Mouse (Mus musculus): ENCODE measurements around the gene D10Jhu81e. TPM values are rescaled to one million over a fixed set of nuclear protein-coding genes. Genes with fewer than 3 reads are reported as not detected.

Gene D10Jhu81e
- polyA plus RNA-seq, 1 experiment: 105 TPM

DNA sequence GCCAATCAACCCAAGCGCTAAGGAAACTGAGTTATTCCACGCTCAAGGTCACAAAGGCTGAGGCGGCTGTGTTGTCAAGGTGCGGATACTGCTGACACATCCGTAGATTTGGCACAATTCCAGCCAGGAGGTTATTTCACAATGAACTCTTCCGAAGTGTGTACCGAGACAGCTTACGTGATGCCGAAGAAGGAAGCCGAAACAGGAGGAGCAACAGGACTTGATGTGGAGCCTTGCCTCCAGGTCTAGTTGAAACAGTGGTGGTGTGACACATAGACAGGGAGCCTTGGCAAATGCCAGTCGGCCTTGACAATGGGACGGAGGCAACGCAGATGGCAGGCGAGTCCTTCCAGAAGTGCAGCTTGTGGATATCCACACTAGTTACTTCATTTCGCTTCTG lies 11.5 kb downstream of the D10Jhu81e start:
- H3K4me1 ChIP-seq (ENCODE audit: control insufficient read depth, insufficient read depth, low read length): peaks cover 5% of the 10 kb centered on the region; the same call in 1 of the 2 replicates
- DNase-seq: no peak
- WGBS: 50% methylated on average over 15 of the region's 15 CpGs
- H3K4me3 ChIP-seq (replicated peaks; ENCODE audit: extremely low read depth, low read depth, low read length): no peak overlapping the region
- no peak for TF ChIP-seq CTCF (IDR thresholded peaks at IDR 0.05; ENCODE audit: insufficient read depth, low read length)
- TF ChIP-seq POLR2A (IDR thresholded peaks at IDR 0.05; ENCODE audit: borderline replicate concordance, extremely low read depth, low read depth, low read length): no peak

DNA sequence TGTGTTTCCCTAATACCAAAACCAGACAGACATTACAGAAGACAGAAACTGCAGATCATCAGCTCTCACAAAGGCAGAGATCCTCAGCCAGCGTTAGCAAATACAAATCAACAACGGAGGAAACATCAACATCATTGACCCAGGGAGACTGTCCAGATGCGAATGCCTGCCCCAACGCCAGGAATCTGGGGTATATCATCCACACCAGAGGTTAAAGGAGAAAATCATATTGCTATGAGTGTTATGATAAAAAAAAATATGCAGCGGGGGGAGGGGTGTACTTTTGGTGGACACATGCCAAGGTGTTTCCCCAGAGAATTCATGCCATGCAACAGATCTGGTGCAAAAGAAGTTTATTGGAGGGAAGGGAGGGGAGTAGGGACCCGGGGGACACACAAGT lies 12.7 kb downstream of the D10Jhu81e start:
- no peak for DNase-seq
- TF ChIP-seq POLR2A (IDR thresholded peaks at IDR 0.05; ENCODE audit: borderline replicate concordance, extremely low read depth, low read depth, low read length): no peak
- TF ChIP-seq CTCF (IDR thresholded peaks at IDR 0.05; ENCODE audit: insufficient read depth, low read length): no peak

DNA sequence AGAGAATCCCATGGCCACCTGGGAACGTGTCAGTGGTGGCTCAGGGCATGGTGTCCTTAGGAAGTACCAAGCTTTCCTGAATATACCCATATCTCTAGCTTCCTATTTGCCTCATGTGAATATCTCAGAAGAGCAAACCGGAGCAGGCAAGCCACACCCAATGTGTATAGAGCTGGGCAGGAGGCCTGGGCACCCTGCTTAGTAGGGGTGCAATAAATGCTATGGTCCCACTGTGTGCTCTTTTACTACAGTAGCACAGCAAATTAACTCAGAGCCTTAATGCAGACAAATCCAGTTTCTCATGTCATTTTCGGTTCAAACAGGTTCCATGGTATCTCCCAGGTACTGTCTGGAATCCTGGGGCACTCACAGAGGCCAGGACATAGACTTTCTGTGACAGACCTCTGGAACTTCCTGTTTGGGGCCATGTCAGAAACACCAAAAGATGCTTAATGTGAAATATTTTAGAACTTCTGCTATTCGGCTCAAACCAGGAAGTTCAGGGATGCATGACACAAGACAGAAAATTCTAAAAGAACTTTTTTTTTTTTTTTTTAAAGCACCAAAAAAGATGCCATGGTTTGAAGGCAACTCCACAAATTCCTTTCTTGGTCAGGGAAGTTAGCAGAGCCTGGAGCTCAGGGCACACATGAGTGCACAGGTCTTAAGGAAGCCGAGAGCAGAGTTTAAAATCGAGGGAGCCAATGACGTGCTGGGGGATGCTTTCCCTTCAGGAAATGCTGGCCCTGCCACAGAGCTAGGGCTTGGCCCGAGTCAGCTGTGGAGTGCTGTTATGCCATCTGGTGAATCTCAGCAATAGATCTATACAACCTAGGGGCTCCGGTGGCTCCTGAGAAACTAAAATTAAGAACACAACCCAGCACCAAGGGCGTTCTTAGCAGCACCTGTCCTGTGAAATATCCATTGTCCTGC lies 20.5 kb downstream of the D10Jhu81e start:
- 60% methylated on average over 10 of the region's 10 CpGs for WGBS
- DNase-seq: no peak
- TF ChIP-seq POLR2A (IDR thresholded peaks at IDR 0.05; ENCODE audit: borderline replicate concordance, extremely low read depth, low read depth, low read length): no peak
- Histone ChIP-seq H3K4me3 (replicated peaks; ENCODE audit: extremely low read depth, low read depth, low read length) (no peak overlapping the region), H3K4me1 (ENCODE audit: control insufficient read depth, insufficient read depth, low read length) (no peaks in the 10 kb centered on the region)

More for the DNA sequence above, 12.7 kb downstream of the D10Jhu81e start:
- 58% methylated on average over 6 of the region's 6 CpGs for WGBS
- Histone ChIP-seq H3K4me1 (ENCODE audit: control insufficient read depth, insufficient read depth, low read length) (peaks cover 5% of the 10 kb centered on the region; the same call in 1 of the 2 replicates), H3K4me3 (replicated peaks; ENCODE audit: extremely low read depth, low read depth, low read length) (no peak overlapping the region)

DNA sequence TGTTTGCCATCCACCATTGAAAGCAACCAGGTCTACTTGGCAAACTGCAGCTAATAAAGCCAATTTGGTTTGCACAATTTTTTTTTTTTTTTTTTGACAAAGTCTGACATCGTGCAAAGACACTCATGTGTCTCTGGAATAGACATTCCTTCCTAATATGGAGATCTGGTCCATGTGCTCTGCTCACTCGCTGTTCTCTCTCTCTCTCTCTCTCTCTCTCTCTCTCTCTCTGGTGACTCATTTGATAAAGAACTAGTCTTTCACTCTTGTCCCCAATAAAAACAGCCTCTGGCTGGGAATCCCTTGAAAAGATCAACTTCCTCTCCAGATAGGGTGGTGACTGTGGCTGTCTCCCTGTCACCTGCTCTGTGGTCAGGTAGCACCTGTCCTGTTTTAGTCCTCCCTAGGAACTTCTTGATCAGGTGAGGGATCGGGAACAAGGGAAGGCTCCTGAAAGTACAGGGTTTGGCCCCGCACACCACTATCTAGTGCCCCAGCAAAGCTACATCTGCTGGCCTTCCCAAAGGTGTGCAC lies 21.6 kb downstream of the D10Jhu81e start:
- H3K4me1 ChIP-seq (ENCODE audit: control insufficient read depth, insufficient read depth, low read length): no peaks in the 10 kb centered on the region

DNA sequence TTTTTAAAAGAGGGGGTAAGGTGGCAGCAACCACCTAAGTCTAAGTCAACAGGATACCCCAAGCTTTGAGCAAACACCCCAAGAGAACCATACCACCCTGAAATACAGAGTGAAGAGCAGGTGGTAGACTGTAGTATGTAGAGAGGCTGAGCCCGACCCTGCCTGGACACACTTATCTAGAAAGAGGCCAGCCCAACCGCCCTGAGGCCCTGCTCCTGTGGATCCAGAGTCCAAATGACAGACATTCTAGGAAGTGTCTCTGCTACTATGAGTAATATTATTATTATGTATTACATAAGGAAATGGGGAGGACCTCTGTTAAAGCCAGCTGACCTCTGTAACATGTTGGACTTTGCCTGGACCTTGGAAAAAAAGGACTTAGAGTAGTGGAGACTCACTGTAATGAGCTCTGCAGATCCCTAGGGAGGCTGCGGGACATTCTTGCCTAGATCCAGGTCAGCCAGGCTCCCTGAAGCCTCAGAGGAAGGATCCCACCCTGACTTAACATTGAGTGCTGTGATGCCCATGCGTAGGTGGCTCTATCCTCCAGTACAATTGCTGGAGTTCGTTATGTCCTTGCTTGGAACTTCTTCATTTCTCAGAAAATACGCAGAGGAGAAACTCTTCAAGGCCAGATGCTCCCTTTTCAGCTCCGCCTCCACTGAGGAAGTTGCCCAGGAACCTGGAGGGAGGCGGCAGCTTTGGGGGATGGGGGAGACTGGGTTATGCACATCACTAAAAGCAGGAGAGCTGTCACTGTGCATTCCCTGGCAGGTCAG lies 25.7 kb downstream of the D10Jhu81e start:
- peaks cover 2% of the 10 kb centered on the region; the same call in 1 of the 2 replicates for H3K4me1 ChIP-seq (ENCODE audit: control insufficient read depth, insufficient read depth, low read length)
- no peak overlapping the region for H3K4me3 ChIP-seq (replicated peaks; ENCODE audit: extremely low read depth, low read depth, low read length)
- DNase-seq: no peak
- TF ChIP-seq POLR2A (IDR thresholded peaks at IDR 0.05; ENCODE audit: borderline replicate concordance, extremely low read depth, low read depth, low read length) (no peak), CTCF (IDR thresholded peaks at IDR 0.05; ENCODE audit: insufficient read depth, low read length) (no peak)
- WGBS: 47% methylated on average over 8 of the region's 8 CpGs

More for the DNA sequence above, 21.6 kb downstream of the D10Jhu81e start:
- WGBS: 66% methylated on average over 4 of the region's 4 CpGs
- no peak for DNase-seq
- no peak overlapping the region for H3K4me3 ChIP-seq (replicated peaks; ENCODE audit: extremely low read depth, low read depth, low read length)
- no peak for TF ChIP-seq POLR2A (IDR thresholded peaks at IDR 0.05; ENCODE audit: borderline replicate concordance, extremely low read depth, low read depth, low read length)
- no peak for TF ChIP-seq CTCF (IDR thresholded peaks at IDR 0.05; ENCODE audit: insufficient read depth, low read length)

DNA sequence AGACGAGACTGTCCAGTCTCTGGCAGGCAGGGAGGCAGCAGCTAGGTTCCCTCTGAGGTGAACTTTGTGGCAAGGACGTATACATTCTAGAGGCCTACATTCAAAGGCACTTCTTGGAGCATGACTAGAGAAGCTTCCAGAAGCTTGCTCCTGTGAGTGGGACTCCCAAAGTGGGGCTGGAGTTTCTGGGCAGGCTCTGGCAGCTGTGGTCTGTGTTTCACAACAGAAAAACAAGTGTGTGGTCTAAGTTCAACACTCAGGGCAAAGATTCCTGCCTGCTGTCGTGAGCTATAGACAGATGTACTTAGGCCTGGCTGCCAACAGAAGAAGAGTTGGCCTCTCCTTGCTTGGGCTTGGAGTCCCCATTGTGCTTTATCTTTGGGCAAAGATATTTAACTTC lies 28.7 kb downstream of the D10Jhu81e start:
- Histone ChIP-seq H3K4me1 (ENCODE audit: control insufficient read depth, insufficient read depth, low read length) (peaks cover 4% of the 10 kb centered on the region), H3K4me3 (replicated peaks; ENCODE audit: extremely low read depth, low read depth, low read length) (no peak overlapping the region)
- WGBS: 77% methylated on average over 3 of the region's 3 CpGs
- TF ChIP-seq POLR2A (IDR thresholded peaks at IDR 0.05; ENCODE audit: borderline replicate concordance, extremely low read depth, low read depth, low read length) (no peak), CTCF (IDR thresholded peaks at IDR 0.05; ENCODE audit: insufficient read depth, low read length) (no peak)
- no peak for DNase-seq

DNA sequence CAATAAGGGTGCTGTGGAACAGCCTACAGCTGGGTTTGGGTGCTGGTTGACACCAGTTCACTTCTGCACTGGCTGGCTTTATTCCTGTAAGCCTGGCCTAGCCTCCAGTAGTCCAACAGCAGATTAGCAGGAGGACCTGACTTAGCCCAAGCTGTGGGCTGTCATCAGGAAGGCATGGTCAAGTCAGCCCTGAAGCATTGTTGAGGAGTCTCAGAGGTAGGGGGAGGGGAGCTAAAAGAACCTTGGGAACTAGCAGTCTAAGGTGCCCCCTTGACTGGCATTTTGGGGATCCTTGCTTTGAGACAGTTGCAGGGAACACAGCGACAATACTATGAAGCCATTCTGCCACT lies 29.4 kb downstream of the D10Jhu81e start:
- TF ChIP-seq POLR2A (IDR thresholded peaks at IDR 0.05; ENCODE audit: borderline replicate concordance, extremely low read depth, low read depth, low read length) (no peak), CTCF (IDR thresholded peaks at IDR 0.05; ENCODE audit: insufficient read depth, low read length) (no peak)
- WGBS: 95% methylated on average over 1 of the region's 1 CpGs
- H3K4me1 ChIP-seq (ENCODE audit: control insufficient read depth, insufficient read depth, low read length): peaks cover 7% of the 10 kb centered on the region
- no peak for DNase-seq
- H3K4me3 ChIP-seq (replicated peaks; ENCODE audit: extremely low read depth, low read depth, low read length): no peak overlapping the region

DNA sequence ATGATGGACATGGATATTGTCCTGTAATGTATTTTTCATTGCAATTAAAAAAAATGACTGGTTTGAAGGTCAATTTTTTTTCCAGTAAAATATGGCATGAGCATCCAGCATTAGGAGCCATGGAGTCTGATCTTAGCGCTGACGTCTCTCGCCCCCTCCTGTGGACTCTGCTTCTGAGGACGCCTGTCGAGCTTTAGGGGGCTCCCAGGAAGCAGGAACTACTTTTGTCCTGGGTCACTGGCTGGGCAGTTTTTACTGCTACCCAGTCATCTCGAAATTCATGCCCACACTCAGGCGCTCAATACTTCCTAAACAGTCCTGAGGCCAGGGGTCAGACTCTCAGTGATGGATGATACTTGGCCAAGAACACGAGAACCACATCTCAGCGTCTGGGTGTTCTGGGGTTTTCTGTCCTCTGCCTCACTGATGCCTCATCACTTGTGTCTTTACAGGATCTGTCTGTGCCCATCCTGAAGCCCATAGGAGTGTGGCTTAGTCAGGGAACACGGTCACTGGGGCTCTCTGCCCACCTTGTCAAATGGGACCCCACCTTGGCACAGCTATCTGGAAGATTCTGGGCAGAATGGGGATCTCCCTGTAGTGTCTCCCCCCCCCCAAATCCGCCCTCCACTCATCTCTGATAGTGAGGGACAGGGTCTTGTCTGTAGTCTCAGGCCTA lies 29.9 kb downstream of the D10Jhu81e start:
- Histone ChIP-seq H3K4me1 (ENCODE audit: control insufficient read depth, insufficient read depth, low read length) (peaks cover 10% of the 10 kb centered on the region), H3K4me3 (replicated peaks; ENCODE audit: extremely low read depth, low read depth, low read length) (no peak overlapping the region)
- no peak for DNase-seq
- no peak for TF ChIP-seq POLR2A (IDR thresholded peaks at IDR 0.05; ENCODE audit: borderline replicate concordance, extremely low read depth, low read depth, low read length)
- TF ChIP-seq CTCF (IDR thresholded peaks at IDR 0.05; ENCODE audit: insufficient read depth, low read length): no peak
- WGBS: 50% methylated on average over 11 of the region's 11 CpGs
